Comparison of ENCODE assay signal across 7 mouse cellular contexts in genomic region chr13:55571027-55571751, GRCm38 (mm10). TPM values are rescaled to one million over a fixed set of nuclear protein-coding genes. Genes with fewer than 3 reads are reported as not detected.
A peak's percentile ranks its signal among the peaks of the same experiment; 100 is the strongest.
DNase-seq lines count a peak whose midpoint lies in the region; ATAC-seq lines count a peak whose summit lies in the region.

Fam193b (minus strand) TSS chr13:55571120.

- 4% methylated on average over 26 of the region's 47 CpGs for WGBS in intestine, embryonic 16.5 days
- WGBS in midbrain, embryonic 11.5 days = 3% methylated on average over 27 of the region's 47 CpGs

- H3K27ac ChIP-seq in intestine, embryonic 16.5 days (ENCODE audit: low read length) = peak within 1 kb of the TSS; percentile 79
- peak within 1 kb of the TSS; percentile 57 for H3K27ac ChIP-seq in midbrain, embryonic 11.5 days (ENCODE audit: low read depth, low read length)

- intact Hi-C loops in left cerebral cortex, postnatal 36 days (cut with DNase I) = no loop called here

- peak; percentile 97 for DNase-seq in adrenal gland, adult 2 months
- peak; percentile 77 for DNase-seq in embryo, embryonic 11.5 days (ENCODE audit: low read depth, low spot score)
- peak; percentile 93 to 95 for DNase-seq in gastrocnemius, postnatal 4 days (ENCODE audit: low spot score in 2 of 2)
- peak; percentile 92 to 93 for DNase-seq in left cerebral cortex, postnatal 36 days (ENCODE audit: low spot score in 2 of 2)
- DNase-seq in midbrain, embryonic 11.5 days (ENCODE audit: low spot score, missing footprints) = peak; percentile 99
- peak; percentile 81 for DNase-seq in skeletal muscle tissue, adult 2 months (ENCODE audit: low read depth, low spot score)

- peak; percentile 97 for ATAC-seq in intestine, embryonic 16.5 days
- ATAC-seq in midbrain, embryonic 11.5 days (ENCODE audit: low FRiP score) = peak; percentile 94

- H3K9ac ChIP-seq in intestine, embryonic 16.5 days (ENCODE audit: low read depth, low read length) = peak within 1 kb of the TSS; percentile 98
- H3K9ac ChIP-seq in midbrain, embryonic 11.5 days (ENCODE audit: low read length) = peak within 1 kb of the TSS; percentile 96

- H3K36me3 ChIP-seq in intestine, embryonic 16.5 days (ENCODE audit: control insufficient read depth, insufficient read depth, low read length) = no peaks in the 10 kb centered on the region
- H3K36me3 ChIP-seq in midbrain, embryonic 11.5 days (ENCODE audit: control insufficient read depth, insufficient read depth, low read length) = no peaks in the 10 kb centered on the region

- H3K4me3 ChIP-seq in intestine, embryonic 16.5 days (ENCODE audit: low read length) = peak within 1 kb of the TSS; percentile 89
- peak within 1 kb of the TSS; percentile 95 for H3K4me3 ChIP-seq in midbrain, embryonic 11.5 days (ENCODE audit: low read depth, low read length)

- no peaks in the 10 kb centered on the region for H3K27me3 ChIP-seq in intestine, embryonic 16.5 days (replicated peaks; ENCODE audit: control insufficient read depth, insufficient read depth, low read length)
- no peaks in the 10 kb centered on the region for H3K27me3 ChIP-seq in midbrain, embryonic 11.5 days (ENCODE audit: control insufficient read depth, insufficient read depth, low read length)

- peak within 1 kb of the TSS; percentile 95 for H3K4me2 ChIP-seq in intestine, embryonic 16.5 days (ENCODE audit: low read depth, low read length)
- H3K4me2 ChIP-seq in midbrain, embryonic 11.5 days = peak within 1 kb of the TSS; percentile 97

- peaks cover 8% of the 10 kb centered on the region for H3K4me1 ChIP-seq in intestine, embryonic 16.5 days (ENCODE audit: control insufficient read depth, insufficient read depth, low read length)
- H3K4me1 ChIP-seq in midbrain, embryonic 11.5 days (ENCODE audit: control insufficient read depth, insufficient read depth, low read length) = peaks cover 11% of the 10 kb centered on the region

- 0 out of 2 replicates have a peak, but pooled peaks cover 5% of the 10 kb centered on the region for H3K9me3 ChIP-seq in intestine, embryonic 16.5 days (ENCODE audit: control insufficient read depth, low read length)
- H3K9me3 ChIP-seq in midbrain, embryonic 11.5 days (ENCODE audit: control insufficient read depth, low read length) = no peaks in the 10 kb centered on the region

RNA-seq across cellular contexts. Expression of gene Fam193b, which starts in this region (rescaled TPM):
- 10 to 100 TPM; 32.0 to 41.2 TPM for total RNA-seq in adrenal gland, adult 2 months (2021)
- polyA plus RNA-seq in adrenal gland, adult 2 months (2012; rRNA removed) = 99.6 and 110 TPM in 2 replicates
- total RNA-seq in gastrocnemius, postnatal 4 days (2021) = 10 to 100 TPM; 36.5 to 38.3 TPM
- 21.2 and 22.5 TPM in 2 replicates for polyA plus RNA-seq in intestine, embryonic 16.5 days (2015; fragmentation: Nextera tagmentation; extraction: Ambion mirVana)
- total RNA-seq in left cerebral cortex, postnatal 36 days (2021) = 10 to 100 TPM; 61.1 to 99.5 TPM
- 39.9 and 40.8 TPM in 2 replicates for polyA plus RNA-seq in midbrain, embryonic 11.5 days (2014; fragmentation: Nextera tagmentation; extraction: Ambion mirVana)

Comparison
In these comparisons a context has a peak if more than half of its experiments do, and no peak if none do; other contexts are left out.
1. Peak in every context shown above with its lines: DNase-seq, ATAC-seq, H3K4me3 ChIP-seq and H3K27ac ChIP-seq.